Mouse (Mus musculus) heart, postnatal 14 days (tissue): ENCODE results near the gene Car12. TPM values are rescaled to one million over a fixed set of nuclear protein-coding genes. Genes with fewer than 3 reads are reported as not detected.

Experiments
- DNase-seq, 2 experiments: peaks; one replicate each; pipeline ENCODE4 v3.0.0; 2021 to 2022
- intact Hi-C: fragments of 180-260 bp; cut with DNase I; formaldehyde crosslinking; loops from one replicate; pipeline ENCODE4 v1.15.1; 2025
- total RNA-seq, 2 experiments: library from RNA; stranded (reverse); gene quantifications; 2 replicates each; pipeline ENCODE4 v1.2.3; 2021

Car12 gene
- total RNA-seq, 2 experiments from 2014 or later, result not detected

DNA sequence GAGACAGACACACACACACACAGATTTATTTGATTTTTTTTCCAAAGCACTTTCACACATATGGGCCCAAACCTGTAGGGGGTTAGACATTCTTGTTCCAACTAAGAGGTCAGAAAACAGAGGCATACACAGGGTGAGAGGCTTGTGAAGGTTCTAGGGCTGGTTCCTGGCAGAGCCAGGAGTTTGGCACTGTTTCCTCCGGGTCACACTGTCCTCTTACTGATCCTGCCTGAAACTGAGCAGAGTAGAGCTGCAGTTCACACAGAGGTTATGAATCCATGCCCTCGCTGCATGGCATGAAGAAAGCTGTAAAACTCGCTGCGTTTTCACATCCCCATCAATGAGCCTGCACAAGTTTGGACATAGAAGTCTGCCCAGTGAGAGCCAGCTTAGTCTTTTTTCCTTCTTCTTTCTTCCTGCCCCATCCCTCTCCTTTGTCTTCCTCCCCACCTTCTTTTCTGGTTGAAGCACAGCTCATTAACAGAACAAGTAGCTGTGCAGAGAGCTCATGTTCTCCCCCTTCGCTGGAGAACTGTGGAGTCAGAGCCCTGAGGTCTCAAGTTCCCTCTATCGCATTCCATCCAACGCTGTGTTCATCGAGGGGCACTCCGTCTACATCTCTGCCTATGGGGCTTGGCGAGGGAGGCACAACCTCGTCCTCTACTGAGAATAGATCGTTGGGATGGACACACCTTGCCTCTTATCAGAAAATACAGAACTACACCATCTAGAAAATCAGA, 4.5 kb upstream of the Car12 start:
- peak in 1 of 2 experiments; percentile 24 for DNase-seq
- intact Hi-C loops, result loop anchor here (5.0 kb wide), 3 partner anchors 62 to 118 kb away; no protein-coding TSS in a partner anchor

DNA sequence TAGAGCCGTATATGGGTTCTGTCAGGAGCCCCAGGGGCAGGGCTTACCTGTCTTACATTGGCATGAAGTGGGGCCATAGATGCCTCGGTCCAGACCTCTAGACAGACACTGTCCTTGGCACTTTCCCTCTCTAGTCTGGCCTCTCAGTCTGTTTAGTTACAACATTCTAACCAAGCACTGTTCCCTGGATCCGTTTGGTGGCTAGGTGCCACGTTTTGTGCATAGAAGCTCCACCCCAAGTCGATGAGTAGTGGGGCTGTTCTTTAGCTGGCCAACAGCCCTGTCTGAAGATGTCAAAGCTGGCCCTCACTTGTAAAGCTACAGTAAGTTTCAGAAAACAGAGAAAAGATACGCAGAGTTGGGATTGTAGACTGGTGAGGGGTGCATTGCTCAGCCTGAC, 2.9 kb upstream of the Car12 start:
- intact Hi-C loops, result no loop called here
- peak; percentile 42 to 57 for DNase-seq

DNA sequence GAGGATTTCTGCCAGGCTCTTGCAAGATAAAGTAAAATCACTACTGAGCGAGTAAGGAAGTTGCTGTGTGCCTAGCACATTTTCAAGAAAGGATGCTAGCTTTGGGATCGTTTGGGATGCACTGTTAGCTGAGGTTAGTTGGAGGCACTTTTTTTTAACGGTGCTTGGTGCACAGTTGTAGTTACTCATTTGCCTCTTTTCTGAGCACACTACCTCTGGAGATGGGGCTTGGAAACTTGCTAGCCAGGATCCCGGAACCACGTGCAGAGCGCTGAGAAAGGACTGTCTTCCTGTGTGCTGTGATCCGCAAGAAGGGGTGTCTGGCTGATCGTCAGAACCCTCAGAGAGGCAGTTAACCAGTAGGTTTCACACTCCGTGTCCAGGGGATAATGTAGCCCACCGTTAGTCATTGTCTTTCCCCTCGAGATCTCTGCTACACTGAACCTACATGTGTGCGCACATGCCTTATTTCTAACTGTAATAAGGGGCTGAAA, 583 bp downstream of the Car12 start:
- no peak for DNase-seq
- intact Hi-C loops, result no loop called here

DNA sequence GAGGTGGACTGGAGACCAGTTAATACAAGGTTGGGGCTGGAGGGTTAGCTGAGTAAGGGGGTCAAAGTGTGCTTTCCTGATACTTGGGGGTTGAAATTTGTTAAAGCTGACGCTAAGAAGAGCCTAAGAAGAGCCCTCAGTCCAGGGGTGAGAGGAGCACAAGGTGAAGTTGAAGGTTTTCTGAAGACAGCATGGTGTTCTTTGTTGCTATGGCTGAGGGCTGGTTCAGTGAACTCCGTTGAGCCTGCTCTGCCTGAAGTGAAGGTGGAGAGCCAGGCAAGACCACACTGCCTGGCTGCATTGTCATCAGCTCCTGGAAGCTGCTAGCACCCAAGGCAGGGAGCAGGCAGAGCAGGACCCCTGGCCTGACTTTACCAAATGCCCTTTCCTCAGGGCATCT, 1.9 kb downstream of the Car12 start:
- intact Hi-C loops, result no loop called here
- no peak for DNase-seq

DNA sequence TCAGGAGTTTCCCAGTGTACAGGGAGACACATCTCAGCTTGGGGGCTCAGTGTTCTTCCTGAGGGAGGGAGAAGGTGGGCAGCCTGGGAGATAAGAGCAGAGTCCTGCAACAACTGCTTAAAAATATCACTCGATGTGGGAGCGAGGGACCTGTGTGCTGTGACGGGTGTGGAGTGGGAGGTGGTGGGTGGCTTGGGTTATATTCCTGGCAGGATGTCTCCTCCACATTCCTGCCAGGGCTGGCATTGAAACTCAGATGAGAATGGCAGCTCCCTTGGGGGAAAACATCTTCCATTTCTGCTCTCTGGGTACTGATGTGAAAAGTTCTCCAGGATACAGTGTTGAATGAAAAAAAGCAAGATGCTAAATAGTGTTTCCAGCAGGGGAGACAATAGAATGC, 3.0 kb downstream of the Car12 start:
- intact Hi-C loops, result no loop called here
- no peak for DNase-seq

DNA sequence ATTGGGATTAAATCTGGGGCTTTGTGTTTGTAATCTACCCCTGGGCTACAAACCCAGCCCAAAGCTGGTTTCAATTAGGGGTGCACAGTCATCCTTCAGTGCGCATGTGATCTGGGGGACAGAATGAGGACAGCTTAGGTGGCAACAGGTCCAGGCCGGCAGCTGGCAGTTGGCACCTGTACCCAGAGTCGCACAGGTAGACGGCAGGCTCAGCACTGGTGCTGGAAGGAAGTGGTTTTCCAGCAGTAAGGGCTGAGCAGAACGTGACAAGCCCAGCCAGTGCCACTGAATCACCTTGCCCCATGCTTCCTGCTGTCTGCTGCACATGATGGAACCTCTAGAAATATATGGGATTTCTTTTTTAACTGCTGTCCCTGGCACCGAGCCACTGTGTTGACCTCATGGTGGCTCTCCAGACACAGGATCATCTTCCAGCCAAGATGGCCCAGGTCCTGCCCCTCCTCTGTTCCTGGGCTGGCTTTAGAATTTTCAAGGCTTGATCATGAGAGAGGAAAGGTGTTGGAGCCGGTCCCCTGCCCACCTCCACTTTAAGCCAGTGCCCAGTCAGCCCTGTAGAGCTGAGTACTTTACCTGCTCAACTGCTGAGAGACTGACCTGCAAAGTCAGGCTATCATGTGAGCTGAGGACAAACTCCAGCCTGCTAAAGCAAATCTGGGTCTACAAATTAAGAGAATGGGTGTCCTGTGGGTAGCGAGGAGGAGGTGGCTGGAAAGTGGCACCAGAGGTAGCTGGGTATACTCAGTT, 7.4 kb downstream of the Car12 start:
- intact Hi-C loops, result no loop called here
- DNase-seq, result no peak

DNA sequence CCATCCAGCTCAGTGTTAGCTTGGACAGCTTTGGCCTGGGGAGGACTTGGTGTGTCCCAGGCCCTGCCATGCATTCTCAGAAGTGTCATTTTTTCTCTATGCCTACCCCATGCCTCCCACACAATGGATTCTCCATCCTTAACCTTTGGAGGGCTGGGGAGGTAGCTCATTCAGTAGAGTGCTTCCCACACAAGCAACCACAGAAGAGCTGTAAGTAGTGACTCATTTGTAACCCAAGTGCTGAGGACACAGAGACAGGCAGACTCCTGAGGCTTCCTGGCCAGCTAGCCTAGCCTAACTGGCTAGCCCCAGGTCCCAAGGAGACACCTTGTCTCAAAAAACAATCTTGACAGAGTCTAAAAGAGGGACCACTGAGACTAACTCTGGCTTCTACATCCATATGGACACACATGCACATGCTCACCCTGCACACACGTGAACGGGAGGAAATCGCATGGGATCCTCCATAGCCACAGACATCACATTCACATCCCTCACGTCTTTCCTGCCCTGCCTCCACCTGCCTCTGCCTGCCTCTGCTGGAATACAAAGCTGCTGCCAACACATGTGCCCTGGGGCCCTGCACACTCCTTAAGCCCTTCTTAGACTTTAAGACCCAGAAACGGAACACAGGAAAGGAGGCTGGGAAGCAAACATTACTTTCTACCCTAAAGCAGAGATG, 8.8 kb downstream of the Car12 start:
- intact Hi-C loops, result no loop called here
- DNase-seq, result no peak

DNA sequence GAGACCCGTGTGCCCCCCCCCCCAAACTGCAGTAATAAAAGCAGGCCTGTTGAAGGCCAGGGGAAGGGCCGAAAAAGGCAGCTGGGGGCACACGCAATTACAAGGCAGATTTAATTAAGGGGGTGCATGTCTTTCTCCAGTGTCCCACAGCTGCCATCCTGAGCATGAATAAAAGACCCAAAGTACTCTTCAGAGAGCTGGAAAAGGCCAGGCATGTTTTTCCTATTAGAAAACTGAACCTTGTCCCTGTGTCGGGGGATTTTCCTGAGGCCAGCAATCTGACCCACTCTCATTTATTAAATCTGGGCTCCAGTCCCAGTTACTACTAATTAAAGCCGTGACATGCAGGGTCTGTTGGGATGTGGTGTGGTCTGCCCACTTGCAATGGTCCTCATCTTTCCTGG, 9.4 kb downstream of the Car12 start:
- intact Hi-C loops, result no loop called here
- DNase-seq, result no peak

DNA sequence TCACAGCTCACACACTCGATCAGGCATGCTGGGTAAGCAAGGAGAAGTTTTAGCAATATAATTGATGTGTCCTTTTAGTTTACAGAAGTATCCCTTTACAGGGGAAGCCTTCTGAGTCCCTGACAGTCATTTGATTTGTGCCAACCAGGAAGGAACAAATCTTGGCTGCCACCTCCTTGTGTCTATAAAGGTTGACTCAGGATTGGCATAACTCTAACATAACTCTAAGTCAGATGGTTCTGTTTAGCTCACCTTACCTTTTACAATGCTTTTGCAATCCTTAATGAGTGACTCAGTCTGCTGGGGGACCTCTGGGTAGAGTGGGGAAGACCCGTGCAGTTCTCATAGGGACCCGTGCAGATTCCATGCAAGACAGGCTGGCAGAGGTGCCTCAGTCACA, 12.1 kb downstream of the Car12 start:
- intact Hi-C loops, result no loop called here
- no peak for DNase-seq

DNA sequence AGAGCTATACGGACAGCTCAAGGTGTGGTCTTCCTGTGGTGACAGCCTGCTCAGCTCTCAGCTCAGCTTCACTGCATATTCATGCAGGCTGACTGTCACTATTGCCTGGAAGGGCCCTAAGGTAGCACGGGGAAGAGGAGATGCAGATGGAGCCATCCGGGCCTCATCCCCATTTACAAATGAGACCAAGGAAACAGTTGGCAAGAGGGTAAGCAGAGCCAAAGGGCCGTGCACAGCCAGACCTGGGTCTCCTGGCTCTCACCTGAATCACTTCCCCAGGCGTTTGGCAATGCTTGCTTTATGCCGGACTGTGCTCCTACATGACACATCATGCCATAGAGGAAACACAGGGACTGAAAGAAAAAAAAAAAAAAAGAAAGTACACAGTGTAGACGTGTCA, 13.8 kb downstream of the Car12 start:
- DNase-seq, result no peak
- intact Hi-C loops, result no loop called here

DNA sequence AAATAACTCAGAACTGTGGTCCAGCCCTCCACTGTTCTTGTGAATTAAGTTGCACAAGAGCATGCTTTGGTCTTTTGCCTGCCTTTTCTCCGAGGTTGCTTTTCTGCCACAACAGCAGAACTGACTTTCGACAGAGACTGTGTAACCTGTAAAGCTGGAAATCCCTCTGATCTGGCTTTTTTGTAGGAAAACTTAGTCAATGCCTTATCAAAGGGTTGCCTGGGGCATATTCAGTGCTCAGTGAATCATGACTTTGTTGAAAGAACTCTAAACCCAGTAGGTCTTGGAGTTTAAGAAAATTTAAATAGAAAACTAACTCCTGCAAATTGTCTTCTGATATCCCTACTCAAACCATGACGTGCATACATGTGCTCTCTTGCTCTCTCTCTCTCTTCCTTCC, 17.1 kb downstream of the Car12 start:
- DNase-seq, result no peak
- intact Hi-C loops, result no loop called here

DNA sequence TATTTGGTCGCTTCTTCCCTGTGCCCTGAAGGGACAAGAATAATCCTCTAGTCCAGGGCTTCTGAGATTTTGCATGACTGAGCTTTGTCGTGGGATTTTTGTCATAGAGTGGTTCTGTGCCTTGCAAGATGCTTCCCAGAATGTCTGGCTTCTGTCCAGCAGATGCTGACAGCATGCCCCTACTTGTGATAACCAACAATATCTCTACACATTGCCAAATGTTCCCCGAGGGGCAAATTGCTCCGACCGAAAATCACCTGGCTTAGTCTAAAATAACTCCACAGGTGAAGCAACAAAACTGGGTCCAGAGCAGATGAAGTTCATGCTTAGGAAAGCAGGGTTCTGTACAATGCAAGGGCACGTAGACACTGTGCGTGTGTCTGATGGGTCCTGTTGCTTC, 17.8 kb downstream of the Car12 start:
- no peak for DNase-seq
- intact Hi-C loops, result no loop called here

DNA sequence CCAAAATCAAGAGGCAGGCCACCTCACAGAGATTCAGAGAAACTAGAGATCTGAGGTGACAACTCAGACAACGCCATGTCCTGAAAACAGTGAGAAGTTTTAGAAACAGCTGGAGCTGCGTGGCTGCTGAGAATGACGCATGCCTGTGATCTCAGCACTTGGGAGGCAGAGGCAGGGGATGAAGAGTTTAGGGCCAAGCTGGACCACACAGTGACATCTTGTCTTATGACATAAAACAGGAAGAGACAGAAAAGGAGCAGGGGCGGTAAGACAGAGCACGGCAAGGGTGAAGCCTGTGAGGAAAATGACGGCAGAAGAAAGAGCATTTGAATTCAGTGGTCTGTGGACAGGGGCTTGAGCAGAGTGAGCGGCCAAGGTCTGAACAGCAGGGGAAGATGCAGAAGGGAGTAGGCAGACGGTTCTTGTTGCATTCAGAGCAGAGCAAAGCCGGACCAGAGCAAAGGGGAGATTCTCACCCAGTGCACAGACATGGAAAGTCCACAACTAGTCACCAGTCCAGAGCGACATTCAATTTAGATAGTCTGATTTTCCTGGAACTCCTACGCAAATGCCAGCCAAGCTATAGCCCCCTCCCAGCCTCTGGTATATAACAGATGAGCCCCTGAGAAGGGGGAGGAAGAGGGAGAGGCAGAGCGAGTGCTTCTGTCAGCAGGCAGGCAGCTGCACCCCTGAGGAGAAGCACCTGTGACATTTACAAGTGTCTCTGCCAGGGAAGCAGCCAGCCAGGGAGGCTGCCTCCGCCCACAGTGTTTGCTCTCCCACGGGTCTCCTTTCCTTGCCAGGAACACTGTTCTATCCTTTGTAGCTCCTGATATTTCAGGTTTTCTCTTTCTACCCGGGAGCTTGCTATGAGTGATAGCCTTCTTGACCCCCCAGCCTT, 19.6 kb downstream of the Car12 start:
- intact Hi-C loops, result no loop called here
- peak; percentile 9 to 32 for DNase-seq

DNA sequence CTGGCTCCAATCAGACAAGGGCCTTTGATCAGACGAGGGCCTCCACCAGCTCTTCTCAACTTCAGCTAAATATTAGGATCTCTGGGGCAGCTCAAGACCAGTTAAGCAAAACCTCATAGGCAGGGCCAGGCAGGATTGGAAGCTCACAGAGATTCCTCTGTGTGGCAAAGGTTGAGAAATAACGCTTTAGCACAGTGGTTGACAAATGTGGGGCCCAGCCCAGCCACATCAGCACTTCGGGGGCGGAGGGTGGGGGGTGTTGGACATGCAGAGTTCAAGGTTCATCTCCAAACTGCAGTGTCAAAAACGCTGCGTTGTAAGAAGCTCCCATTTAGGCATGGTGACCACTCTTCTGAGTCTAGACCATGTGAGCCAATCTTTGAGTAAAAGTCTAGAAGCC, 21.1 kb downstream of the Car12 start:
- DNase-seq, result no peak
- intact Hi-C loops, result no loop called here

DNA sequence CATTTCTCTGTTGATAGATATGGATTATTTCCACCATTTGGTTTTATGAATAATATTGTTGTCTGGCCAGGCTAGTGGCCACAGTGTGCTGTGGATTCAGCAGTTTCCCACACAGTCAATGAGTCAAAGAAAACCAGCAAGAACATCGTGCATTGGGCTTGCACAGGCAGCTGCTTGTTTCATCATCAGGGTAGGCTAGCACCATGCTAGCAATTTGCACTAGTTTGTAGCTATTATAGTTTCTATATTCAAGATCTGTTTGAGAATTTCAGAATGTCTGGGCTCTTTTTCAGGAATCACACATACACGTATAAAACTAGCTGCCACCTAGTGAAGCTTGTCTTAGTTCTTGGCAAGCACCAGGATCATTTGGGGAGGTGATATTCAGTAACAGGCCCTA, 21.6 kb downstream of the Car12 start:
- intact Hi-C loops, result no loop called here

DNA sequence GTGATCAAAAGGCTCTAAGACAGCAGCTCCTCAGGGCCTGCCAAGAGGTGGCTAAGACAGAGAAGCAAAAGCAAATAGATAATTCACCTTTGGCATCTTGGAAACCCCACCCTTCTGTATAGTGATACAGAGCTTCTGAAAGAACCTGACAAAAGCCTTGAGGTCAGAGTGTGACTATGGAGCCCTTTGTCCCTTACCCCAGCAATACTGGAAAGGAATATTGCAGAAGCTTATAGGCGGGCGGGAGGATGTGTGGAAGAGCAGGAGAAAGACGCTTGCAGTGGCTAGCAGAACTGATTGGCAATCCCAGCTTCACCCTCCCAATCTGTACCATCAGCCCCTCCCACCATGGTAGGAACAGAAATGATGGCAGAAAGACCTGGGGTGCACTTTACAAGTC, 22.5 kb downstream of the Car12 start:
- no peak for DNase-seq
- intact Hi-C loops, result no loop called here

More for the DNA sequence above, 21.6 kb downstream of the Car12 start:
- no peak for DNase-seq

DNA sequence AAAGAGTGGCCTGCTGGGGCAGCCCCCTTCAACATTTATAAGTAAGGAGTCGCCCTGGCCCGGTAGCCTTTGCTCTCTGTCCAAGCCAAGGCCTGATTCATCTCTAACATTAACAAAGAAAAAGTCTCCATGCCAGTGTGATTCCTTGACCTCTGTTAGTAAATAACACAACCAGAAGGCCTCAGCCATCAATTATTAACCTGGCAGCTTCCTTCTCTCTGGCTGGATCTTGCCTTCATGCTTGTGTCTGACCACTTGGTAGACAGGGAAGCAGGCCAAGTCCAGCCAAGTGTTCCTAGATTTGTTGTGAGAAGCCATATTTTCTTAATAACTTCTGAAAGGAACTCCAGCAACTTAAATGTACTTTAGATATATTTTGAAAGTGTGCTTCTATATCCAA, 23.1 kb downstream of the Car12 start:
- intact Hi-C loops, result no loop called here
- no peak for DNase-seq

DNA sequence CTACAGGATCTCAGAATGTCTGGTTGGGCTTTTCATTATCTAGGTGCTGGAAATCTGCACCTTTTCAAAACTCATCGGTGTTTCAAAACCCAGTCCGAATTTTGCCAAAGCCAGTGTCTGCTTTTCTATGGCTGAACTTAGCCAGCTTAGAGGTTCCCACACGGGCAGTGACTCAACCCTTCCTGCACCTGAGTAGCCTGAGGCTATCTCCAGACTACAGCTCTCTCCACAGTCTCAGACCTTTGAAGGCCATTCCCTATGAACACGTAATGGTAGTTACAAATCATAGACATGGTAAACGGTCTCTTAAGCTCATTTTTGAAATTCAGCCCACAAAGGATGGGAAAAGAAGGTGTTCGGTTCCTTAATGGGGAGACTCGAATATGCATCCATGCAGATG, 26.0 kb downstream of the Car12 start:
- intact Hi-C loops, result no loop called here

DNA sequence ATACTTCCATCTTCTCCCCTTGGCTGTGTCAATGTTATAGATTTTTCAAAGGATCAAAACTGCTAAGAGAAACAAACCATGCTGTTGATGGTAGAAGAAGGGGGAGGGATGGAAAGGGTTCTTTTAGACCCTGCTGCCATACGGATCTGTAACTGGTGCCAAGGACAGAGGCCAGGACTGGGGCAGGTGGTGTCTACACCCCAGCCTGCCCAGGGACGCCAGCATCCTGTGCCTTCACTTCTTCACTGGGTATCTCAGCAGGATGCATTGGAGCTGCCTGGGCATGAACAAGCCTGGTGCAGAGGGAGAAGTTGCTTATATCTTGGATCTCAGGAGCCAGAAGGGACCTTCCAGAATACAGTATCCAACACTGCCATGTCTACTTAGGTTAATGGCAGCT, 31.0 kb downstream of the Car12 start:
- DNase-seq, result no peak
- intact Hi-C loops, result no loop called here

More for the DNA sequence above, 26.0 kb downstream of the Car12 start:
- no peak for DNase-seq

DNA sequence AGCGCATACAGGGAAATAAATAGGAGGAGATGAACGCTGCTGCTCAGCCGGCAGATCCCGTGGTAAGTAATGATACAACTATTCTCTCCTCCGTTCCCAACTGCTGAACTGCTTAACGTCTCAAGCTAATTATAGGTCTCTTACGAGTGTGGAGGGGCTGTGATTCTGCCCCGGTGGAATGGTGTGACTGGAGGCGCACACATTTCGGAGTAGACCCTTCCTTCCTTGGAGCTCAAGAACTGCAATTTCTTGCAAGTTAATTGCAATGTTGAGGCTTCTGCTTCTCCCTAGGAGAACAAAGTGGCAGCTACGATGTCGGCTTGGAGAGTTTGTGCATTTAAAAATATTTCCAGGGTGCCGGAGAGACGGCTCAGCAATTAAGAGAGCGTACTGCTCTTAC, 34.9 kb downstream of the Car12 start:
- DNase-seq, result no peak
- intact Hi-C loops, result no loop called here
